Mouse (Mus musculus): Measurements from ENCODE around the gene Rps28.

DNA sequence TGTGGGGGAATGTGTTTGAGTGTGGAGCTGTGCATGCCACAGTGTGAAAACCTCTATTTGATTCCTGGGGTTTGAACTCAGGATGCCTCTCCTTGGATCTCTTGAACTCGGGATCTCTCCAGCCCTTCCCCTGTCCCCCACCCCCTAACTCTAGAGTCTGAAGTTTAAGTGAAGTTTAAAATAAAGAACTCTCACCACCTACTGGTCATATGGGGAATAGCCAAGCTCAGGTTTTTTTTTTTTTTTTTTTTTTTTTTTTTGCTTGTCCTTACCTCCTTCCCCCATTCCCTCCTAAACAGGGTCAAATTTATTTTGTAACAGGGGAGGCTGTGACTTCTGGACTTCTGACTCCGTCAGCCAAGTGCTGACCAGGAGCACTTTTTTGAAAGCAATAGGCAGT lies 22.1 kb downstream of the Rps28 start:
- TF ChIP-seq CHD2 (IDR thresholded peaks at IDR 0.05; ENCODE audit: low read depth, low read length) (no peak), ZNF384 (IDR thresholded peaks at IDR 0.05; ENCODE audit: low read depth, low read length) (peak; percentile 100), ZC3H11A (IDR thresholded peaks at IDR 0.05; ENCODE audit: borderline replicate concordance, low read depth, low read length) (no peak; the same call in 1 of the 2 replicates), MAFK (IDR thresholded peaks at IDR 0.05; ENCODE audit: insufficient read depth, low read depth, low read length) (no peak; the same call in 1 of the 2 replicates), HCFC1 (IDR thresholded peaks at IDR 0.05; ENCODE audit: borderline replicate concordance, insufficient read depth, low read length) (no peak)
